Mouse (Mus musculus) olfactory bulb, adult 2 months (tissue): ENCODE results near the gene Gm28576. TPM values are rescaled to one million over a fixed set of nuclear protein-coding genes. Genes with fewer than 3 reads are reported as not detected.
"Not testable (repeated sequence)": the region's sequence is repeated elsewhere in the genome, so short reads cannot be mapped to it uniquely, and the experiment has no call there.

Source experiments
- H3K27ac ChIP-seq: fragments of 200-500 bp; 2 replicates; pipeline ENCODE4 v1.5.1; 2012; ENCODE audit warnings: low read depth, low read length; ENCODE audit not compliant: insufficient read depth
- H3K4me1 ChIP-seq: fragments of 200-500 bp; 2 replicates; pipeline ENCODE4 v1.6.1; 2012; ENCODE audit warnings: low read length; ENCODE audit not compliant: control insufficient read depth, insufficient read depth
- H3K4me3 ChIP-seq: fragments of 200-500 bp; 2 replicates; pipeline ENCODE4 v1.5.1; 2012; ENCODE audit warnings: mild to moderate bottlenecking, low read depth, low read length, moderate library complexity; ENCODE audit not compliant: insufficient read depth
- WGBS: fragments of 180-500 bp; shearing (Covaris S2); methylation state at CpG from one replicate; pipeline ENCODE4 v1.1.7; 2018; 5-methylcytosine and 5-hydroxymethylcytosine counted together
- polyA plus RNA-seq: library from polyadenylated mRNA; stranded (reverse); fragments of >200 nt; gene quantifications from 2 replicates; pipeline ENCODE4 v1.2.4, GENCODE M21; 2012; ENCODE audit warnings: low replicate concordance; ENCODE audit not compliant: missing spikeins, insufficient read depth, insufficient read length

Gm28576 gene
- polyA plus RNA-seq, result not detected in 2 replicates

DNA sequence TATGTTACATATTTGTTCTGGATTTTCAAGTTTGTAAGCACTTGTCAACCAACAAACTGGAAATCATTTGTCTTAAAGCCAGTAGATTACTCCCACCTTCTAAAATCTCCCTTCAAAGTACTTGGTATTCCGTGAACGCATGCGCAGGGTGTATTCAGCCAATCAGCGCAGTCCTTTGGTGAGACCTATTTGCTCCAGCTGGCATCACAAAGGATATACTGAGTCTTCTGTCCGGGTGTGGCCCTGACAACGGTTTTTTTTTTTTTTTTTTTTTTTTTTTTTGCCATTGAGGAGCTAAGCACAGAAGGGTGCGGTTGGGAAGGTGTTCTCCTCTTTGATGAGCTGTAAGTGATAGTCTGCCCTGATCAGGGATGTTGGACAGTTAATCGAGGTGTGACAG is at the start of gene Gm28576:
Gene Gm28576, plus strand, starts transcription at position 301 of the 400 bp plus-strand sequence.
- WGBS, result no CpG with 5 or more reads among the region's 8 CpGs
- H3K4me1 ChIP-seq, H3K27ac ChIP-seq, H3K4me3 ChIP-seq: not testable (repeated sequence)

Other genes starting within 250 kb of the Gm28576 start
- not detected in 2 replicates for gene Gm20826, start 84.5 kb upstream of the Gm28576 start, polyA plus RNA-seq